Mouse (Mus musculus) CH12.LX (cell line): Measurements from ENCODE around the gene Hoxb2. TPM values are rescaled to one million over a fixed set of nuclear protein-coding genes. Genes with fewer than 3 reads are reported as not detected.

Source experiments
- DNase-seq: peaks from one replicate; pipeline ENCODE4 v3.0.0-alpha.2; 2013; ENCODE audit errors: extremely low read depth
- H3K27ac ChIP-seq: 2 replicates; pipeline ENCODE4 v1.5.1; 2012; ENCODE audit warnings: low read depth, mild to moderate bottlenecking, control low read depth, moderate library complexity; ENCODE audit not compliant: insufficient read depth
- H3K27me3 ChIP-seq: replicated peaks from 2 replicates; pipeline ENCODE3; 2012; ENCODE audit warnings: inconsistent platforms
- H3K36me3 ChIP-seq, 2 experiments: replicated peaks in 1 of 2; 2 replicates each; pipeline versions ENCODE3 to v1.6.1; 2012; ENCODE audit warnings: inconsistent platforms in 1 of 2, low read length in 1 of 2, mild to moderate bottlenecking in 1 of 2, mixed read lengths in 1 of 2, moderate library complexity in 1 of 2; ENCODE audit not compliant: control insufficient read depth in 1 of 2, insufficient read depth in 1 of 2
- H3K4me1 ChIP-seq, 2 experiments: 2 replicates each; pipeline ENCODE4 v1.6.1; 2012; ENCODE audit warnings: inconsistent platforms in 1 of 2, moderate library complexity in 1 of 2; ENCODE audit not compliant: insufficient read depth in 2 of 2, control insufficient read depth in 1 of 2
- H3K4me2 ChIP-seq: 2 replicates; pipeline ENCODE4 v1.6.1; 2012; ENCODE audit warnings: low read depth, mild to moderate bottlenecking, control low read depth; ENCODE audit not compliant: poor library complexity, insufficient read depth, severe bottlenecking
- H3K4me3 ChIP-seq, 3 experiments: fragments of 150-350 bp in 1 of 3; sonication (generic) in 1 of 3; replicated peaks in 1 of 3; 2 replicates each; pipeline versions ENCODE3 to v1.5.1; 2011 to 2012; ENCODE audit warnings: low read depth in 2 of 3, low read length in 2 of 3, mild to moderate bottlenecking in 2 of 3, moderate library complexity in 2 of 3, control low read depth in 1 of 3, improper control_type of control experiment in 1 of 3, inconsistent platforms in 1 of 3, mixed read lengths in 1 of 3; ENCODE audit not compliant: poor library complexity in 1 of 3
- H3K79me2 ChIP-seq: replicated peaks from 2 replicates; pipeline ENCODE4 v1.6.1; 2012; ENCODE audit warnings: mild to moderate bottlenecking, moderate library complexity; ENCODE audit not compliant: control insufficient read depth, poor library complexity, insufficient read depth, severe bottlenecking; ENCODE audit errors: extremely low read depth
- H3K9ac ChIP-seq: 2 replicates; pipeline ENCODE4 v1.6.1; 2012; ENCODE audit warnings: low read depth, mild to moderate bottlenecking, control low read depth, moderate library complexity; ENCODE audit not compliant: insufficient read depth
- H3K9me3 ChIP-seq: replicated peaks from 2 replicates; pipeline ENCODE3; 2012; ENCODE audit warnings: low read length, inconsistent platforms, mixed read lengths
- CHD1 ChIP-seq: IDR thresholded peaks from 2 replicates; pipeline ENCODE4 v1.6.1; 2012; ENCODE audit warnings: low read depth, low read length, improper control_type of control experiment, inconsistent platforms
- JUND ChIP-seq: conservative IDR thresholded peaks from 2 replicates; pipeline ENCODE4 v1.6.1; 2011; ENCODE audit warnings: low read depth, low read length, improper control_type of control experiment
- MAFK ChIP-seq: IDR thresholded peaks from 2 replicates; pipeline ENCODE4 v1.6.1; 2011; ENCODE audit warnings: low read length, improper control_type of control experiment; ENCODE audit not compliant: insufficient replicate concordance
- MYC ChIP-seq: IDR thresholded peaks from 2 replicates; pipeline ENCODE4 v1.6.1; 2011; ENCODE audit warnings: low read depth, mild to moderate bottlenecking, improper control_type of control experiment, low read length
- NELFE ChIP-seq: IDR thresholded peaks from 2 replicates; pipeline ENCODE4 v1.6.1; 2011; ENCODE audit warnings: low read depth, low read length, improper control_type of control experiment
- NRF1 ChIP-seq: IDR thresholded peaks from 2 replicates; pipeline ENCODE4 v1.6.1; 2014; ENCODE audit warnings: low read depth, mild to moderate bottlenecking, inconsistent platforms, low read length, improper control_type of control experiment, moderate library complexity
- PAX5 ChIP-seq: IDR thresholded peaks from 2 replicates; pipeline ENCODE4 v1.6.1; 2012; ENCODE audit warnings: low read length, inconsistent platforms, mixed read lengths
- POLR2AphosphoS2 ChIP-seq: IDR thresholded peaks from 2 replicates; pipeline ENCODE4 v1.6.1; 2011; ENCODE audit warnings: low read depth, low read length, improper control_type of control experiment
- RCOR1 ChIP-seq: conservative IDR thresholded peaks from 2 replicates; pipeline ENCODE4 v1.6.1; 2012; ENCODE audit warnings: low read depth, mild to moderate bottlenecking, inconsistent platforms, low read length, improper control_type of control experiment
- SMC3 ChIP-seq: IDR thresholded peaks from 2 replicates; pipeline ENCODE4 v1.6.1; 2011; ENCODE audit warnings: low read depth, low read length, improper control_type of control experiment
- TCF12 ChIP-seq: IDR thresholded peaks from 2 replicates; pipeline ENCODE4 v1.6.1; 2014; ENCODE audit warnings: low read depth, mild to moderate bottlenecking, inconsistent platforms, low read length, improper control_type of control experiment
- USF2 ChIP-seq: conservative IDR thresholded peaks from 2 replicates; pipeline ENCODE4 v1.6.1; 2011; ENCODE audit warnings: low read depth, low read length, improper control_type of control experiment
- ZC3H11A ChIP-seq: IDR thresholded peaks from 2 replicates; pipeline ENCODE4 v1.6.1; 2012; ENCODE audit warnings: low read depth, mild to moderate bottlenecking, inconsistent platforms, low read length, improper control_type of control experiment
- ZNF384 ChIP-seq: IDR thresholded peaks from 2 replicates; pipeline ENCODE4 v1.6.1; 2012; ENCODE audit warnings: low read depth, low read length, improper control_type of control experiment, inconsistent platforms
- dilution Hi-C: fragments of 300-500 bp; cut with MboI; formaldehyde crosslinking; loops from 2 replicates; pipeline ENCODE4 v1.14.3; 2020; ENCODE audit warnings: low sequenced_read_pairs; ENCODE audit not compliant: extremely low pct_unique_long_range_greater_than_20kb, extremely low pct_ligation_motif_present
- in situ Hi-C: fragments of 300-500 bp; cut with MboI; formaldehyde crosslinking; loops from 3 replicates; pipeline ENCODE4 v1.14.3; 2019; ENCODE audit warnings: low sequenced_read_pairs, low pct_ligation_motif_present, low pct_unique_long_range_greater_than_20kb, mixed read lengths
- polyA plus RNA-seq: library from polyadenylated mRNA; unstranded; fragments of >175 nt; gene quantifications from 2 replicates; pipeline ENCODE4 v1.2.1, GENCODE M21; 2012; ENCODE audit warnings: low read depth; ENCODE audit not compliant: insufficient read length
- total RNA-seq, 2 experiments: library from RNA; depleted of rRNA; stranded (reverse); fragments of 300-350 nt in 1 of 2; fragments of >200 nt in 1 of 2; gene quantifications; 2 replicates each; pipeline ENCODE4 v1.2.3; 2012 to 2014

Hoxb2 gene
- total and polyA plus RNA-seq, 3 experiments: not detected

DNA sequence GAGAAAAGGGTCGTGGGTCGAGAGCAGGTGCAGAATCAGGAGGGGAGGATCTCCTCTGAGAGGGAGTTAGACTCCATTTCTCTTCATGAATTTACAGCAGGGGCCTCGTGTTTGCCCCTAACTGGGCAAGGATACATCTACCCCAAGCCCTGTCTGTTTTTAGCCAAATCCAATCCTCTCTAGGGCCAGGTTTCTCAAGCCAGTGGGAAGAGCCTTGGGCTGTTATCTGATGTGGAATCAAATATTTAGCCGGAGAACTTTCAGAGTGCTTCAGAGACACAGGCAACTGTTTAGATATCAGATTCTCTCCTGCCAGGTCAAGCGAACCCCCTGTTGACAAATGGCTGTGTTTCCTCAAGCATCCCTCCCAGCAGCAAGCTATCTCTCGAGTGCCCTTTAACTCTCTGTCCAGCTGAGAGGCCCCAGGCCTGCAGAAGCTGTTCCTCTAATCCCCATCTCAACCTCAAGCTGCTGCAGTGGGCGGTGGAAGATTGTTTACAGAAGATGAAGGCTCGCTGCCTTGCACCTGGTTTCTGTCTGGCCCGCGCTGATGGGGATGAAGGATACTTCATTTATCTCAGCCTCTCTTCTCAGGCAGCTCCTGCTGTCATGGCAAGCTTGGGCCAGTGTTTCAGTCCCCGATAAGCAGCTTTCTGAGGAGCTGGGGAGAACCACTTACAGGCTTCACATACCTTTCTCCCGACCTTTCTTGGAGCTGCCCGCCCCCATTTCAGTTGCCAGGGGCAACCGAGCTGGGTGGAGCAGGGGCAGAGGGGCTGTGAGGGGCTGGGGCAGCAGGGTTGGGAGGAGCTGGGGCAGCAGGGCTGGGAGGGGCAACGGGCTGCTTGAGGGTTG, 46.7 kb downstream of the Hoxb2 start:
- Histone ChIP-seq H3K9ac (no peak overlapping the region), H3K27ac (no peak overlapping the region), H3K4me2 (no peak overlapping the region), H3K4me3 (no peak overlapping the region), H3K79me2 (no peaks in the 10 kb centered on the region), H3K4me1 (no peaks in the 10 kb centered on the region), H3K36me3 (no peaks in the 10 kb centered on the region), H3K27me3 (peaks cover 57% of the 10 kb centered on the region), H3K9me3 (peaks cover 3% of the 10 kb centered on the region)
- DNase-seq: no peak
- dilution Hi-C loops (no loop called here), in situ Hi-C loops (no loop called here)
- no peak for TF ChIP-seq SMC3
- no peak for TF ChIP-seq RCOR1
- no peak for TF ChIP-seq NRF1
- no peak for TF ChIP-seq PAX5
- TF ChIP-seq MAFK: no peak

DNA sequence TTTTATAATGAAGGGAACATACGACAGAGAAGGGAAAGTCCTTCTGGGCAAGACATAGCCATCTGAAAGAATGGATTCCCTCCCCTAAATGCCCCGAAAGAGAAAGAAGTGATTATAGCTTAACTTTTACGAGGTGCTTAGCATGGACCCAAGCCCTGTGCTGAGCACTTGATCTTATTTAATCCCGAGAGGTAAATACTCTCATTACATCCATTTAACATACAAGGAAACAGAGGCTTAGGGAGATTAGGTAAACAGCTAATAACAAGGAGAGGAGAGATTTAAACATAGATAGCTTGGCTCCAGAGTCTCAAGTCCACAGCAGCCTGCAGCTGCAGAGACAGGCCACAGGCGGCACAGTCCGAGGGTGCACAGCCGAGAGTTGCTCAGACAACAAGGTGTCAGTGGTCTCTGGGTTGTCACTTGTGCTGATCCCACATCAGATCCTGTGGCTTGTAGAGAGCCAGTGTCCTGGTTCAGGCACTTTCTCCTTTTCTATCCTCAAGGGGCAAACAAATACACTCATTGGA, 47.5 kb downstream of the Hoxb2 start:
- no peak overlapping the region for H3K4me3 ChIP-seq
- H3K4me2 ChIP-seq: no peak overlapping the region
- no peaks in the 10 kb centered on the region for H3K36me3 ChIP-seq
- H3K79me2 ChIP-seq: no peaks in the 10 kb centered on the region
- no peak for TF ChIP-seq NELFE
- no peak for TF ChIP-seq JUND
- no peak for TF ChIP-seq ZC3H11A
- no peak for TF ChIP-seq ZNF384
- TF ChIP-seq TCF12: no peak
- TF ChIP-seq MYC: no peak
- TF ChIP-seq CHD1: no peak
- no peak for TF ChIP-seq USF2
- TF ChIP-seq POLR2AphosphoS2: no peak
- no peak overlapping the region for H3K9ac ChIP-seq
- H3K4me1 ChIP-seq: no peaks in the 10 kb centered on the region
- H3K27me3 ChIP-seq: peaks cover 64% of the 10 kb centered on the region
- in situ Hi-C loops (no loop called here), dilution Hi-C loops (no loop called here)
- DNase-seq: no peak
- no peak overlapping the region for H3K27ac ChIP-seq
- peaks cover 3% of the 10 kb centered on the region for H3K9me3 ChIP-seq
